Mouse (Mus musculus) heart, postnatal 0 days (tissue): ENCODE data around the gene Foxp1. TPM values are rescaled to one million over a fixed set of nuclear protein-coding genes. Genes with fewer than 3 reads are reported as not detected.

ENCODE experiments used
- ATAC-seq: fragments of 200-750 bp; cut with Nextera tagmentation; 2 replicates; pipeline ENCODE4 v1.8.0; 2017; ENCODE audit warnings: low read depth, moderate number of reproducible peaks, moderate library complexity; ENCODE audit not compliant: insufficient read depth
- DNase-seq: peaks from one replicate; pipeline ENCODE4 v3.0.0-alpha.2; 2016; ENCODE audit warnings: low spot score
- H3K27ac ChIP-seq: fragments of 300-500 bp; sonication (generic); 2 replicates; pipeline ENCODE4 v1.5.1; 2014; ENCODE audit warnings: low read depth, mild to moderate bottlenecking
- H3K27me3 ChIP-seq: fragments of 300-500 bp; sonication (generic); 2 replicates; pipeline ENCODE4 v1.6.1; 2014; ENCODE audit warnings: low read length, mixed read lengths; ENCODE audit not compliant: control insufficient read depth, insufficient read depth
- H3K36me3 ChIP-seq: fragments of 300-500 bp; sonication (generic); replicated peaks from 2 replicates; pipeline ENCODE4 v1.6.1; 2014; ENCODE audit warnings: low read length, mixed read lengths; ENCODE audit not compliant: control insufficient read depth, insufficient read depth
- H3K4me1 ChIP-seq: fragments of 300-500 bp; sonication (generic); 2 replicates; pipeline ENCODE4 v1.6.1; 2014; ENCODE audit warnings: antibody characterized with exemption; ENCODE audit not compliant: control insufficient read depth, insufficient read depth
- H3K4me2 ChIP-seq: fragments of 300-500 bp; sonication (generic); 2 replicates; pipeline ENCODE4 v1.6.1; 2014; ENCODE audit warnings: low read depth, mild to moderate bottlenecking, low read length, moderate library complexity
- H3K4me3 ChIP-seq: fragments of 300-500 bp; sonication (generic); 2 replicates; pipeline ENCODE4 v1.5.1; 2014; ENCODE audit warnings: low read depth, low read length
- H3K9ac ChIP-seq: fragments of 300-500 bp; sonication (generic); replicated peaks from 2 replicates; pipeline ENCODE4 v1.6.1; 2014; ENCODE audit warnings: low read depth, low read length, mixed read lengths
- H3K9me3 ChIP-seq: fragments of 300-500 bp; sonication (generic); replicated peaks from 2 replicates; pipeline ENCODE4 v1.6.1; 2016; ENCODE audit warnings: low read length; ENCODE audit not compliant: control insufficient read depth
- CTCF ChIP-seq: IDR thresholded peaks from 2 replicates; pipeline ENCODE4 v1.5.1; 2016; ENCODE audit warnings: antibody characterized with exemption, control low read depth, low read depth
- EP300 ChIP-seq: IDR thresholded peaks from 2 replicates; pipeline ENCODE4 v1.6.1; 2016; ENCODE audit warnings: antibody characterized with exemption, low read depth
- whole genome bisulfite sequencing: fragments of 180-500 bp; shearing (Covaris S2); extraction: QIAGEN DNeasy Blood & Tissue Kit; methylation state at CpG from one replicate; pipeline ENCODE4 v1.1.7; 2014; 5-methylcytosine and 5-hydroxymethylcytosine counted together
- polyA plus RNA-seq: library from polyadenylated mRNA; unstranded; fragments of >200 nt; fragmentation: Nextera tagmentation; extraction: Ambion mirVana; gene quantifications from 2 replicates; pipeline ENCODE4 v1.2.1, GENCODE M21; 2015
- total RNA-seq: library from RNA; depleted of rRNA; stranded (reverse); fragments of >200 nt; gene quantifications from 2 replicates; pipeline ENCODE4 v1.2.3, GENCODE M21; 2014; ENCODE audit warnings: low replicate concordance

Foxp1 gene
- total and polyA plus RNA-seq, 2 experiments from 2014 or later: 40.7 to 88.1 TPM

DNA sequence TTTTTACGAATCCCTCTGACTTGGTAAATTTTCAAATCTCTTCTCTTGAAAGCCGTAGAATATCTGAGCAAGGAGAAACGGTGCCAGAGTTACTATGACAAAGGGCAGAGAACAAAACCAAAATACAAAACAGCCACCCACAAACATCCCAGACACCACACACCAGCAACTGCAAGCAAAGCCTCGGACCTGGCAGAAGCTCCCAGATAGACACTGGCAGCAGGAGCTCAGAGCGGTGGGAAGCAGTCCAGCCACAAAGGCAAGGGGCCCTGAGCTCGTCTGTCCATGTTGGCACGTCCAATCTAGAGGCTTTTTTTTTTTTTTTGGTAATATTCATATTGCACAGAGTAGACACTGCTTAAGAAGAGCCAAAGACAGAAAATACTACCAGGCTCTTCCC, 58.6 kb downstream of the Foxp1 start:
- Histone ChIP-seq H3K27ac (no peak overlapping the region), H3K4me3 (no peak overlapping the region), H3K4me1 (no peaks in the 10 kb centered on the region), H3K27me3 (no peaks in the 10 kb centered on the region), H3K4me2 (no peak overlapping the region), H3K9me3 (no peaks in the 10 kb centered on the region), H3K9ac (no peak overlapping the region), H3K36me3 (no peaks in the 10 kb centered on the region; the same call in 1 of the 2 replicates)
- 85% methylated on average over 7 of the region's 7 CpGs for WGBS
- ATAC-seq (no peak), DNase-seq (no peak)
- TF ChIP-seq EP300 (no peak), CTCF (no peak)

GRCm38 (mm10) chr6:99458775-99459174, 63.7 kb downstream of the Foxp1 start:
- H3K36me3 ChIP-seq: no peaks in the 10 kb centered on the region; the same call in 1 of the 2 replicates
- no peak overlapping the region for H3K4me2 ChIP-seq
- no peaks in the 10 kb centered on the region for H3K9me3 ChIP-seq
- no peak overlapping the region for H3K27ac ChIP-seq
- H3K9ac ChIP-seq: no peak overlapping the region
- H3K27me3 ChIP-seq: no peaks in the 10 kb centered on the region
- ATAC-seq (no peak), DNase-seq (no peak)
- 81% methylated on average over 4 of the region's 4 CpGs for WGBS
- H3K4me3 ChIP-seq: no peak overlapping the region
- TF ChIP-seq CTCF: no peak
- TF ChIP-seq EP300: no peak
- H3K4me1 ChIP-seq: no peaks in the 10 kb centered on the region

- 97% methylated on average over 7 of the region's 7 CpGs for WGBS
- ATAC-seq (no peak), DNase-seq (no peak)
- Histone ChIP-seq H3K27ac (no peak overlapping the region), H3K9me3 (no peaks in the 10 kb centered on the region), H3K27me3 (no peaks in the 10 kb centered on the region), H3K9ac (no peak overlapping the region), H3K36me3 (no peaks in the 10 kb centered on the region), H3K4me1 (peaks cover 6% of the 10 kb centered on the region), H3K4me3 (no peak overlapping the region), H3K4me2 (no peak overlapping the region)
- TF ChIP-seq EP300 (no peak), CTCF (no peak)
Measured at GRCm38 (mm10) chr6:99453763-99454520, 68.6 kb downstream of the Foxp1 start.

- DNase-seq (no peak), ATAC-seq (peak; percentile 49; the same call in 1 of the 2 replicates)
- Histone ChIP-seq H3K36me3 (no peaks in the 10 kb centered on the region), H3K27me3 (no peaks in the 10 kb centered on the region), H3K27ac (no peak overlapping the region), H3K4me3 (no peak overlapping the region), H3K9me3 (peaks cover 4% of the 10 kb centered on the region; the same call in 1 of the 2 replicates), H3K9ac (no peak overlapping the region), H3K4me2 (no peak overlapping the region), H3K4me1 (peaks cover 6% of the 10 kb centered on the region)
- WGBS: 63% methylated on average over 2 of the region's 2 CpGs
- TF ChIP-seq EP300 (no peak), CTCF (peak; percentile 45)
Measured at GRCm38 (mm10) chr6:99452638-99453185, 69.8 kb downstream of the Foxp1 start.

DNA sequence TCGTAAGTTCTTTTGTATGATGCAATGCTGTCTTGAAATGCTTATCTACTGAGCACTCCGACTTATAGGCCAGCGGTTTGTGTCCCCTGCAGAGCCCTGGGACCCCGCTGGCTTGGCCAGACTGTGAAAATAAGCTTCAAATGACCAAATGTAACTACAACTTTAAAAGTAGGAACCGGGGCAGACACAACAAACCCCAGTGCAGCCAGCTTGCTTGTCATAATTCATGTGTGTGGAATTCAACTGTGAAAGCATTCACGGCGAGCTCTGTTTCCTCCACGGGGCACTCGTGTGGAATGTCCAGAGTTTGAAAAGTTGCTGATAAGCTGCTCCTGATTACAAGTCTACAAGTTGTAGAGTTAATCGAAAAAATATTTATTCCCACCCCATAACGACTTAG, 71.0 kb downstream of the Foxp1 start:
- no peaks in the 10 kb centered on the region for H3K27me3 ChIP-seq
- H3K9ac ChIP-seq: no peak overlapping the region
- H3K4me3 ChIP-seq: no peak overlapping the region
- ATAC-seq (no peak), DNase-seq (peak; percentile 20)
- no peak overlapping the region for H3K4me2 ChIP-seq
- no peak for TF ChIP-seq CTCF
- TF ChIP-seq EP300: no peak
- WGBS: 23% methylated on average over 11 of the region's 11 CpGs
- no peaks in the 10 kb centered on the region for H3K36me3 ChIP-seq
- peaks cover 6% of the 10 kb centered on the region for H3K4me1 ChIP-seq
- peaks cover 4% of the 10 kb centered on the region; the same call in 1 of the 2 replicates for H3K9me3 ChIP-seq
- no peak overlapping the region; the same call in 1 of the 2 replicates for H3K27ac ChIP-seq
